Mouse (Mus musculus): ENCODE results near the gene Pip5k1c.
A peak's percentile ranks its signal among the peaks of the same experiment; 100 is the strongest.

The Pip5k1c gene

GRCm38 (mm10) chr10:81292554-81293333 is at the start of gene Pip5k1c:
Gene Pip5k1c (plus strand): TSS chr10:81292963.
- peak; percentile 99 for DNase-seq (ENCODE audit: low read depth, low spot score)

- no peak for DNase-seq (ENCODE audit: low read depth, low spot score)
These were observed 48.6 kb upstream of the Pip5k1c start for GRCm38 (mm10) chr10:81244146-81244545.

- no peak for DNase-seq (ENCODE audit: low read depth, low spot score)
These were observed 48.2 kb upstream of the Pip5k1c start for GRCm38 (mm10) chr10:81244595-81244994.

- DNase-seq (ENCODE audit: low read depth, low spot score), result no peak
These were observed 47.6 kb upstream of the Pip5k1c start for GRCm38 (mm10) chr10:81245166-81245565.

GRCm38 (mm10) chr10:81247804-81248203 is 45.0 kb upstream of the Pip5k1c start:
- no peak for DNase-seq (ENCODE audit: low read depth, low spot score)

- DNase-seq (ENCODE audit: low read depth, low spot score), result no peak
These were observed 43.3 kb upstream of the Pip5k1c start for GRCm38 (mm10) chr10:81249442-81249841.

GRCm38 (mm10) chr10:81252424-81253419 is 40.0 kb upstream of the Pip5k1c start, which contains the start of gene Matk:
Gene Matk (plus strand): TSS chr10:81252935.
- DNase-seq (ENCODE audit: low read depth, low spot score), result no peak

- no peak for DNase-seq (ENCODE audit: low read depth, low spot score)
These were observed 37.9 kb upstream of the Pip5k1c start for GRCm38 (mm10) chr10:81254886-81255285.

GRCm38 (mm10) chr10:81257158-81258039 is 35.4 kb upstream of the Pip5k1c start:
- DNase-seq (ENCODE audit: low read depth, low spot score), result no peak

GRCm38 (mm10) chr10:81259225-81259884 is 33.4 kb upstream of the Pip5k1c start:
- DNase-seq (ENCODE audit: low read depth, low spot score), result no peak

GRCm38 (mm10) chr10:81261025-81261424 is 31.7 kb upstream of the Pip5k1c start:
- no peak for DNase-seq (ENCODE audit: low read depth, low spot score)

- DNase-seq (ENCODE audit: low read depth, low spot score), result no peak
These were observed 27.2 kb upstream of the Pip5k1c start for GRCm38 (mm10) chr10:81265540-81265939.

- DNase-seq (ENCODE audit: low read depth, low spot score), result peak; percentile 93
These were observed 26.3 kb upstream of the Pip5k1c start, which contains the start of the genes Mrpl54 and Apba3 for GRCm38 (mm10) chr10:81266211-81267105. Gene Mrpl54 (minus strand): TSS chr10:81266934. Gene Apba3 (plus strand): TSS chr10:81266960.

GRCm38 (mm10) chr10:81268056-81268455 is 24.7 kb upstream of the Pip5k1c start:
- peak; percentile 66 for DNase-seq (ENCODE audit: low read depth, low spot score)

- no peak for DNase-seq (ENCODE audit: low read depth, low spot score)
These were observed 23.9 kb upstream of the Pip5k1c start for GRCm38 (mm10) chr10:81268643-81269412.

GRCm38 (mm10) chr10:81272356-81272755 is 20.4 kb upstream of the Pip5k1c start:
- DNase-seq (ENCODE audit: low read depth, low spot score), result no peak

GRCm38 (mm10) chr10:81273842-81274241 is 18.9 kb upstream of the Pip5k1c start:
- DNase-seq (ENCODE audit: low read depth, low spot score), result no peak

- no peak for DNase-seq (ENCODE audit: low read depth, low spot score)
These were observed 15.1 kb upstream of the Pip5k1c start for GRCm38 (mm10) chr10:81277676-81278075.

- no peak for DNase-seq (ENCODE audit: low read depth, low spot score)
These were observed 13.3 kb upstream of the Pip5k1c start for GRCm38 (mm10) chr10:81279496-81279895.
